Mouse (Mus musculus): Measurements from ENCODE around the gene Iqgap3. TPM values are rescaled to one million over a fixed set of nuclear protein-coding genes. Genes with fewer than 3 reads are reported as not detected.

Gene Iqgap3
- polyA plus RNA-seq, 1 experiment from 2014 or later, result 16.8 TPM

DNA sequence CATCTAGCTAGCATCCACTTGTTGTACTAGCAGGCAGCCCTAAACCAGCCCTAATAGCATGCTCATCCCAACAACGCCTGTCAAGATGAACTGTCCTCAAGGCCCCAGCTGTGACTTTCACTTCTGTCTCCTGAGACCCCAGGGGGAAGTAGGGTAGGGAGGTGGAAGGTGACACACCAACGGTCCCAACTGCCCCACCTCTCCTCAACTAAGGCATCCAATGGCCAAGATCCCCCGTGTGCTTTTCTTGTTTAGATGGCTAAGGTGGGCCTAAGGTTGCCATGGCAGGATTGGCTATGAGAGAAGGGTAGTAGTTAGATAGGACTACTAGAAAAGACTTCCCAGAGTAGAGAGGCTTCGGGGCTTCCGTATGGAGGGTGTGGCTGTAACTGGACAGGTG is 66.6 kb downstream of the Iqgap3 start:
- ATAC-seq (replicated peaks; ENCODE audit: low FRiP score) (no peak), DNase-seq (ENCODE audit: low spot score) (no peak)
- no peaks in the 10 kb centered on the region for H3K36me3 ChIP-seq (ENCODE audit: control insufficient read depth, insufficient read depth, low read length)
- no peaks in the 10 kb centered on the region for H3K9me3 ChIP-seq (ENCODE audit: control insufficient read depth, low read length)
- no peaks in the 10 kb centered on the region for H3K27me3 ChIP-seq (replicated peaks; ENCODE audit: control insufficient read depth, insufficient read depth, low read length)
- H3K4me3 ChIP-seq (ENCODE audit: low read depth, low read length), result no peak overlapping the region
- 70% methylated on average over 5 of the region's 5 CpGs for WGBS
- H3K9ac ChIP-seq (ENCODE audit: low read depth, low read length), result no peak overlapping the region
- H3K4me2 ChIP-seq, result peak overlapping the region; percentile 15; the same call in 1 of the 2 replicates
- H3K4me1 ChIP-seq (replicated peaks; ENCODE audit: control insufficient read depth, insufficient read depth, low read length), result peaks cover 80% of the 10 kb centered on the region
- H3K27ac ChIP-seq (ENCODE audit: low read depth, low read length), result peak overlapping the region; percentile 66; the same call in 1 of the 2 replicates

- no peaks in the 10 kb centered on the region for H3K27me3 ChIP-seq (replicated peaks; ENCODE audit: control insufficient read depth, insufficient read depth, low read length)
- H3K4me3 ChIP-seq (ENCODE audit: low read depth, low read length), result no peak overlapping the region
- peak overlapping the region; percentile 48 for H3K4me2 ChIP-seq
- peak overlapping the region; percentile 66 for H3K27ac ChIP-seq (ENCODE audit: low read depth, low read length)
- ATAC-seq (replicated peaks; ENCODE audit: low FRiP score) (no peak), DNase-seq (ENCODE audit: low spot score) (no peak)
- no peaks in the 10 kb centered on the region for H3K9me3 ChIP-seq (ENCODE audit: control insufficient read depth, low read length)
- H3K36me3 ChIP-seq (ENCODE audit: control insufficient read depth, insufficient read depth, low read length), result no peaks in the 10 kb centered on the region
- peaks cover 78% of the 10 kb centered on the region for H3K4me1 ChIP-seq (replicated peaks; ENCODE audit: control insufficient read depth, insufficient read depth, low read length)
- H3K9ac ChIP-seq (ENCODE audit: low read depth, low read length), result peak overlapping the region; percentile 35
- WGBS, result 46% methylated on average over 4 of the region's 4 CpGs
Measured at GRCm38 (mm10) chr3:88148776-88149509, 67.2 kb downstream of the Iqgap3 start.

DNA sequence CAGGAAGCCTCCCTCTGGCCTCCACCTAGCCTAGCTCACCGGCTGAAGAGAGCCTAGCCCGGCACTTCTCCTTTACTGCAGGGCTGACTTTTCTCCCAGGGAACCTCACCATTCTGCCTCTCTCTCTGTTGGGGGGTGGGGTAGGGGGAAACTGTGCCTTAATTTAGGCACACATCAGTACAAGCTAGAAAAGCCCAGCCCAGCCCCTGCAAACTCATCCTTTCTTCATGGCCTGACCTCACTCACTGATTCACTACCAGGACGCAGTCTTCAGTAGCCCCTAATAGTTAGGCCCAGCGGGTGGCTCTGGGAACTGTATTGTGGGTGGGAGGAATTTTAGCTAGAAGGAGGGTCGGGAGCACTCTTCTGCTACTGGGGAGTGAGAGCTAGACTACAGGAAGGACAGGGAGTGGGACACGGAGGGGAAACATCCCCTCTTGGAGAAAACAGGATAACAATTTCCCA is 67.8 kb downstream of the Iqgap3 start:
- peaks cover 74% of the 10 kb centered on the region for H3K4me1 ChIP-seq (replicated peaks; ENCODE audit: control insufficient read depth, insufficient read depth, low read length)
- no peak overlapping the region for H3K4me3 ChIP-seq (ENCODE audit: low read depth, low read length)
- H3K27me3 ChIP-seq (replicated peaks; ENCODE audit: control insufficient read depth, insufficient read depth, low read length), result no peaks in the 10 kb centered on the region
- H3K4me2 ChIP-seq, result peak overlapping the region; percentile 48
- H3K27ac ChIP-seq (ENCODE audit: low read depth, low read length), result peak overlapping the region; percentile 45; the same call in 1 of the 2 replicates
- no peaks in the 10 kb centered on the region for H3K36me3 ChIP-seq (ENCODE audit: control insufficient read depth, insufficient read depth, low read length)
- DNase-seq (ENCODE audit: low spot score) (no peak), ATAC-seq (replicated peaks; ENCODE audit: low FRiP score) (no peak)
- 28% methylated on average over 6 of the region's 6 CpGs for WGBS
- peak overlapping the region; percentile 43 for H3K9ac ChIP-seq (ENCODE audit: low read depth, low read length)
- H3K9me3 ChIP-seq (ENCODE audit: control insufficient read depth, low read length), result no peaks in the 10 kb centered on the region

DNA sequence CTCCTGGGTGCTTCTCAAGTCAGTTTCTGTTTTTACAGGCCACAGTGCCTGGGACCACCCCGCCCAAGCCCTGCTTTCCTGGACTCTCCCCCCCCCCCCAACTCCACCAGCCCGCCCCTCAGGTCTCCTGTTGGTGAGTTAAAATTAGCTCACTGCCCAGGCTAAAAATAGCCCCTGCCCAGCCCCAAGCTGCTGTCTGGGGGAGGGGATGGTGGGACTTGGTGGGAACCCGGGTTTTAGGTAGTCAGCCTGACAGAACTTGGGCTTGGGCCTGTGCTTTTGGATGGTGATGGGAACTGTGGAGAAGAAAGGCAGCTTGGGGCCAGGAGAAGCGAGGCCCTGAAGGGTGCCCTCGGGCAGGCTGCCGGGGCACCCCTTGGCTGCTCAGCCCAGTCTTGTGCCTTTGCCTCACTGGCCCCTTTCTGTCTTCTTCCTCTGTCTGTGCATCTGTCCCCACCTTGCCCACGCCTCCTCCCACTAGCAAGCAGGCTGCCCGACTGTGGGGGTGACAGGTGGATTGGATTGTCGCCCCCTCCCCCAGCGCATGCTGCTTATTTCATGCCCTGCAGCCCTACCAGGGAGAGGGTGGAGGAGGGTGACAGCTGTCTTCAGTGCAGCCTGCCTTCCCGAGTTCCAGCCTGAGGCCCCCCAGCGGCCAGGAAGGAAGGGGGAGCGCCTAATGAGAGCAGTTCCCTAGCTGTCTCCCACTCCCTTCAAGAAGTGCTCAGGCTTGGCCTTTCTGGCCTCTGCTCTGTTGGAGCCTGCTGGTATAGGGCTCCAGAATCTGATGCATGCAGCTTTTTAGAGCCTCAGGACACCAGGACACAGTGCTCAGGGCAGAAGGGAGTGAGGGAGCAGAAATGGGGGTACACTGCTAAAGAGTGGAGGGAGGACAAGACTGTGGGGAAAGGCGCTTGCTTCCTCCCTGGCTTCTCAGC is 68.6 kb downstream of the Iqgap3 start:
- no peak for ATAC-seq (replicated peaks; ENCODE audit: low FRiP score)
- peak overlapping the region; percentile 48 for H3K4me2 ChIP-seq
- H3K4me3 ChIP-seq (ENCODE audit: low read depth, low read length), result no peak overlapping the region; the same call in 1 of the 2 replicates

GRCm38 (mm10) chr3:88150999-88151364 is 69.2 kb downstream of the Iqgap3 start:
- no peaks in the 10 kb centered on the region for H3K27me3 ChIP-seq (replicated peaks; ENCODE audit: control insufficient read depth, insufficient read depth, low read length)
- no peak overlapping the region for H3K27ac ChIP-seq (ENCODE audit: low read depth, low read length)
- DNase-seq (ENCODE audit: low spot score) (no peak), ATAC-seq (replicated peaks; ENCODE audit: low FRiP score) (no peak)
- no peaks in the 10 kb centered on the region; the same call in 1 of the 2 replicates for H3K36me3 ChIP-seq (ENCODE audit: control insufficient read depth, insufficient read depth, low read length)
- H3K9me3 ChIP-seq (ENCODE audit: control insufficient read depth, low read length), result no peaks in the 10 kb centered on the region
- H3K9ac ChIP-seq (ENCODE audit: low read depth, low read length), result peak overlapping the region; percentile 43; the same call in 1 of the 2 replicates
- no peak overlapping the region for H3K4me3 ChIP-seq (ENCODE audit: low read depth, low read length)
- H3K4me2 ChIP-seq, result no peak overlapping the region
- peaks cover 60% of the 10 kb centered on the region for H3K4me1 ChIP-seq (replicated peaks; ENCODE audit: control insufficient read depth, insufficient read depth, low read length)
- 60% methylated on average over 3 of the region's 3 CpGs for WGBS

More for the DNA sequence above, 68.6 kb downstream of the Iqgap3 start:
- Histone ChIP-seq H3K9me3 (ENCODE audit: control insufficient read depth, low read length) (no peaks in the 10 kb centered on the region), H3K27me3 (replicated peaks; ENCODE audit: control insufficient read depth, insufficient read depth, low read length) (no peaks in the 10 kb centered on the region), H3K27ac (ENCODE audit: low read depth, low read length) (peak overlapping the region; percentile 52), H3K9ac (ENCODE audit: low read depth, low read length) (peak overlapping the region; percentile 43; the same call in 1 of the 2 replicates), H3K36me3 (ENCODE audit: control insufficient read depth, insufficient read depth, low read length) (no peaks in the 10 kb centered on the region), H3K4me1 (replicated peaks; ENCODE audit: control insufficient read depth, insufficient read depth, low read length) (peaks cover 66% of the 10 kb centered on the region)
- DNase-seq (ENCODE audit: low spot score), result no peak
- WGBS, result 30% methylated on average over 14 of the region's 14 CpGs

- Histone ChIP-seq H3K4me1 (replicated peaks; ENCODE audit: control insufficient read depth, insufficient read depth, low read length) (peaks cover 49% of the 10 kb centered on the region), H3K4me3 (ENCODE audit: low read depth, low read length) (no peak overlapping the region), H3K4me2 (no peak overlapping the region), H3K27ac (ENCODE audit: low read depth, low read length) (no peak overlapping the region), H3K36me3 (ENCODE audit: control insufficient read depth, insufficient read depth, low read length) (peaks cover 7% of the 10 kb centered on the region; the same call in 1 of the 2 replicates), H3K9me3 (ENCODE audit: control insufficient read depth, low read length) (no peaks in the 10 kb centered on the region), H3K9ac (ENCODE audit: low read depth, low read length) (no peak overlapping the region), H3K27me3 (replicated peaks; ENCODE audit: control insufficient read depth, insufficient read depth, low read length) (no peaks in the 10 kb centered on the region)
- 83% methylated on average over 3 of the region's 3 CpGs for WGBS
- DNase-seq (ENCODE audit: low spot score) (no peak), ATAC-seq (replicated peaks; ENCODE audit: low FRiP score) (no peak)
Measured at GRCm38 (mm10) chr3:88152056-88152455, 70.3 kb downstream of the Iqgap3 start.

DNA sequence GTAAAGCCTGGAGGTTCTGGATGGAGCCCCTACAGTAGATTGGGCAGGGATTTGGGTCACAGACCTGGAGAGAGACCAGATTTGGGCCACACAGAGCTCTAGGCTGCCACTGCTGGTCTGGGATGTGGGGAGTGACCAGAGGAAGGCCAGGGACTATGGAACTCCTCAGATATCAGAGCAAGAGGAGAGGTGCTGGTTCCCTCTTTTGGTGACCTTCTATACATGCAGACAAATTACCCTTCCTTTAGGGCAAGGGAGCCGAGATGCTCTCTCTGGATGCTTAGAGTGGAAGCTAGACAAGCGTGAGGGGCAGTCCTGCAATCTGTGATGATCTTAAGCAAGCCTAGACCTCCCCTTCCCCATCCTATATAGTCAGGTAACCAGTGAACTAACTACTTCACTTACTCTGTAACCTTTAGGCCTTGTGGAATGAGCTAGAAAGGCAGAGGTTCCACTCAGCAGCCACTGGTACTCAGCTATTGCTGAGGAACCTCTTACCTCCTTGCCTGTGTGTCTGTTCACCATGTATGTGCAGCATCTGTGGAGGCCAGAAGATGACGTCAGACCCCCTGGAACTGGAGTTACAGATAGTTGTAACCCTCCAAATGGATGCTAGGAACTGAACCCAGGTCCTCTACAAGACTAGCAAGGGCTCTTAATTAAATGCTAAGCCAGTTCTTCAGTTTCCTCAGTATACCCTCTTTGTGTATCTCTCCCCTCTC is 71.7 kb downstream of the Iqgap3 start:
- WGBS, result 81% methylated on average over 3 of the region's 3 CpGs
- no peaks in the 10 kb centered on the region for H3K9me3 ChIP-seq (ENCODE audit: control insufficient read depth, low read length)
- H3K36me3 ChIP-seq (ENCODE audit: control insufficient read depth, insufficient read depth, low read length), result peaks cover 13% of the 10 kb centered on the region; the same call in 1 of the 2 replicates
- no peak for ATAC-seq (replicated peaks; ENCODE audit: low FRiP score)
- H3K9ac ChIP-seq (ENCODE audit: low read depth, low read length), result no peak overlapping the region
- DNase-seq (ENCODE audit: low spot score), result no peak
- no peak overlapping the region for H3K27ac ChIP-seq (ENCODE audit: low read depth, low read length)
- no peak overlapping the region for H3K4me3 ChIP-seq (ENCODE audit: low read depth, low read length)
- H3K4me1 ChIP-seq (replicated peaks; ENCODE audit: control insufficient read depth, insufficient read depth, low read length), result peaks cover 35% of the 10 kb centered on the region
- no peak overlapping the region for H3K4me2 ChIP-seq
- H3K27me3 ChIP-seq (replicated peaks; ENCODE audit: control insufficient read depth, insufficient read depth, low read length), result no peaks in the 10 kb centered on the region

- DNase-seq (ENCODE audit: low spot score) (no peak), ATAC-seq (replicated peaks; ENCODE audit: low FRiP score) (no peak)
- WGBS, result 81% methylated on average over 2 of the region's 2 CpGs
- no peak overlapping the region for H3K9ac ChIP-seq (ENCODE audit: low read depth, low read length)
- H3K27me3 ChIP-seq (replicated peaks; ENCODE audit: control insufficient read depth, insufficient read depth, low read length), result no peaks in the 10 kb centered on the region
- H3K4me2 ChIP-seq, result no peak overlapping the region
- peaks cover 27% of the 10 kb centered on the region for H3K4me1 ChIP-seq (replicated peaks; ENCODE audit: control insufficient read depth, insufficient read depth, low read length)
- H3K36me3 ChIP-seq (ENCODE audit: control insufficient read depth, insufficient read depth, low read length), result peaks cover 19% of the 10 kb centered on the region
- H3K4me3 ChIP-seq (ENCODE audit: low read depth, low read length), result no peak overlapping the region
- H3K9me3 ChIP-seq (ENCODE audit: control insufficient read depth, low read length), result no peaks in the 10 kb centered on the region
- H3K27ac ChIP-seq (ENCODE audit: low read depth, low read length), result no peak overlapping the region
Measured at GRCm38 (mm10) chr3:88154236-88154635, 72.5 kb downstream of the Iqgap3 start.
